ENCODE assay signal across 19 mouse cellular contexts in genomic region chr4:46129311-46130004, GRCm38 (mm10). TPM values are rescaled to one million over a fixed set of nuclear protein-coding genes. Genes with fewer than 3 reads are reported as not detected.
DNase-seq lines count a peak whose midpoint lies in the region; ATAC-seq and TF ChIP-seq lines count a peak whose summit lies in the region.
"Had no signal": no experiment of that assay in that cellular context is flagged by ENCODE, and none has a peak within 500 bp of the region (broad histone marks: within the 10 kb centered on the region; RNA-seq: fewer than 3 reads in every experiment).

No protein-coding gene starts in this region.

- H3K27me3 ChIP-seq in kidney, adult 2 months (replicated peaks; ENCODE audit: control insufficient read depth, insufficient read depth, low read length), result no peaks in the 10 kb centered on the region
- H3K27me3 ChIP-seq in kidney, embryonic 16.5 days (ENCODE audit: insufficient read depth, low read length), result no peaks in the 10 kb centered on the region
- H3K27me3 ChIP-seq in liver, postnatal 0 days (ENCODE audit: insufficient read depth, low read length), result no peaks in the 10 kb centered on the region
- H3K27me3 ChIP-seq: embryonic facial prominence, embryonic 13.5 days; forebrain, embryonic 15.5 days; hindbrain, embryonic 13.5 days; limb, embryonic 13.5 days; liver, embryonic 12.5 days had no signal

- TF ChIP-seq CTCF in kidney, adult 2 months (conservative IDR thresholded peaks at IDR 0.05; ENCODE audit: insufficient read depth, insufficient read length, low read depth, low read length), result no peak
- TF ChIP-seq CTCF in liver, postnatal 0 days (IDR thresholded peaks at IDR 0.05; ENCODE audit: low read depth), result no peak

- TF ChIP-seq EP300 in liver, postnatal 0 days (IDR thresholded peaks at IDR 0.05; ENCODE audit: low read depth), result no peak

- ATAC-seq in kidney, embryonic 16.5 days (ENCODE audit: low FRiP score, low TSS enrichment), result peak; percentile 96
- ATAC-seq in liver, postnatal 0 days, result no peak
- ATAC-seq: forebrain, embryonic 15.5 days; intestine, embryonic 16.5 days; liver, embryonic 12.5 days; lung, postnatal 0 days had no signal

- no peak for TF ChIP-seq POLR2A in kidney, adult 2 months (IDR thresholded peaks at IDR 0.05; ENCODE audit: low read depth, low read length)

- peak; percentile 81 for DNase-seq in kidney, adult 11 months
- DNase-seq in kidney, adult 2 months, result peak; percentile 91
- peak; percentile 73 to 78 for DNase-seq in kidney, postnatal 36 days
- no peak for DNase-seq in liver, postnatal 0 days
- DNase-seq in adrenal gland, adult 8-10 months, result no peak
- no peak for DNase-seq in adrenal gland, postnatal 25 days

- peaks cover 8% of the 10 kb centered on the region for H3K4me1 ChIP-seq in kidney, adult 2 months (ENCODE audit: control insufficient read depth, insufficient read depth, low read length)
- H3K4me1 ChIP-seq in kidney, embryonic 16.5 days (ENCODE audit: insufficient read depth, low read length), result peaks cover 22% of the 10 kb centered on the region
- H3K4me1 ChIP-seq in liver, postnatal 0 days (ENCODE audit: insufficient read depth), result no peaks in the 10 kb centered on the region
- H3K4me1 ChIP-seq: embryonic facial prominence, embryonic 13.5 days; forebrain, embryonic 10.5 days; forebrain, embryonic 15.5 days; hindbrain, embryonic 13.5 days; liver, embryonic 12.5 days had no signal

- no peaks in the 10 kb centered on the region for H3K9me3 ChIP-seq in kidney, embryonic 16.5 days (ENCODE audit: low read length)
- H3K9me3 ChIP-seq in liver, postnatal 0 days (ENCODE audit: low read length), result no peaks in the 10 kb centered on the region
- H3K9me3 ChIP-seq: embryonic facial prominence, embryonic 13.5 days; forebrain, embryonic 10.5 days; forebrain, embryonic 15.5 days; hindbrain, embryonic 13.5 days; limb, embryonic 13.5 days; liver, embryonic 12.5 days had no signal

- H3K36me3 ChIP-seq in kidney, adult 2 months (ENCODE audit: control insufficient read depth, insufficient read depth, low read length), result peaks cover 2% of the 10 kb centered on the region; the same call in 1 of the 2 replicates
- H3K36me3 ChIP-seq in kidney, embryonic 16.5 days (ENCODE audit: insufficient read depth, low read length), result peaks cover 65% of the 10 kb centered on the region
- H3K36me3 ChIP-seq in liver, postnatal 0 days (replicated peaks; ENCODE audit: insufficient read depth, low read length), result peaks cover 56% of the 10 kb centered on the region

- no peak overlapping the region for H3K4me3 ChIP-seq in kidney, adult 2 months (ENCODE audit: insufficient read depth, low read depth, low read length)
- no peak overlapping the region for H3K4me3 ChIP-seq in kidney, embryonic 16.5 days (ENCODE audit: low read length)
- H3K4me3 ChIP-seq in liver, postnatal 0 days (ENCODE audit: low read depth, low read length), result no peak overlapping the region
- H3K4me3 ChIP-seq: embryonic facial prominence, embryonic 13.5 days; forebrain, embryonic 10.5 days; forebrain, embryonic 15.5 days; hindbrain, embryonic 13.5 days; layer of hippocampus, adult 2 months; left cerebral cortex, adult 2 months; limb, embryonic 13.5 days; liver, embryonic 12.5 days had no signal

- H3K4me2 ChIP-seq in kidney, embryonic 16.5 days (replicated peaks; ENCODE audit: low read depth, low read length), result no peak overlapping the region; the same call in 1 of the 2 replicates
- H3K4me2 ChIP-seq in liver, postnatal 0 days (ENCODE audit: low read depth, low read length), result no peak overlapping the region
- H3K4me2 ChIP-seq: embryonic facial prominence, embryonic 13.5 days; forebrain, embryonic 15.5 days; heart, embryonic 11.5 days; hindbrain, embryonic 13.5 days; limb, embryonic 13.5 days; liver, embryonic 12.5 days had no signal

- 38% methylated on average over 8 of the region's 8 CpGs for WGBS in kidney, adult 2 months
- WGBS in kidney, embryonic 16.5 days, result 42% methylated on average over 8 of the region's 8 CpGs
- 76% methylated on average over 8 of the region's 8 CpGs for WGBS in liver, postnatal 0 days (ENCODE audit: insufficient replicate concordance)

- H3K27ac ChIP-seq in kidney, adult 2 months (ENCODE audit: insufficient read depth, low read depth, low read length), result 0 out of 2 replicates have a peak overlapping the region, but pooled peaks have one; percentile 11
- H3K27ac ChIP-seq in kidney, embryonic 16.5 days (ENCODE audit: low read length), result peak overlapping the region; percentile 83
- H3K27ac ChIP-seq in liver, postnatal 0 days (ENCODE audit: low read depth), result no peak overlapping the region
- H3K27ac ChIP-seq: embryonic facial prominence, embryonic 13.5 days; forebrain, embryonic 10.5 days; forebrain, embryonic 15.5 days; hindbrain, embryonic 13.5 days; layer of hippocampus, adult 2 months; left cerebral cortex, adult 2 months; limb, embryonic 13.5 days; liver, embryonic 12.5 days; macrophage had no signal

- no peak overlapping the region for H3K9ac ChIP-seq in kidney, embryonic 16.5 days (replicated peaks; ENCODE audit: low read length)
- no peak overlapping the region for H3K9ac ChIP-seq in liver, postnatal 0 days (replicated peaks)
- H3K9ac ChIP-seq: embryonic facial prominence, embryonic 13.5 days; forebrain, embryonic 15.5 days; hindbrain, embryonic 13.5 days; limb, embryonic 13.5 days; liver, embryonic 12.5 days had no signal

RNA-seq across cellular contexts. Expression of gene Ncbp1, which starts 9.0 kb away (rescaled TPM):
- polyA plus RNA-seq in kidney, adult 2 months (2012; rRNA removed), result 17.6 and 18.8 TPM in 2 replicates
- polyA plus RNA-seq in kidney, embryonic 16.5 days (2015; fragmentation: Nextera tagmentation; extraction: Ambion mirVana), result 90.6 and 90.9 TPM in 2 replicates
- 18.2 and 19.6 TPM in 2 replicates for polyA plus RNA-seq in liver, postnatal 0 days (2015; fragmentation: Nextera tagmentation; extraction: Ambion mirVana)
- 10 to 100 TPM; 37.2 to 56.6 (median 43.4) TPM for total RNA-seq in adrenal gland, adult 8-10 months (2022)
- total RNA-seq in adrenal gland, postnatal 25 days (2021), result 49.4 and 51.9 TPM in 2 replicates

RNA-seq across cellular contexts. Expression of gene Tstd2, which starts 9.0 kb away (rescaled TPM):
- polyA plus RNA-seq in kidney, adult 2 months (2012; rRNA removed), result 14.1 and 14.6 TPM in 2 replicates
- 39.1 and 54.4 TPM in 2 replicates for polyA plus RNA-seq in kidney, embryonic 16.5 days (2015; fragmentation: Nextera tagmentation; extraction: Ambion mirVana)
- 6.6 and 8.3 TPM in 2 replicates for polyA plus RNA-seq in liver, postnatal 0 days (2015; fragmentation: Nextera tagmentation; extraction: Ambion mirVana)
- total RNA-seq in adrenal gland, adult 8-10 months (2022), result 10 to 100 TPM; 28.4 to 36.1 (median 33.0) TPM
- 32.7 and 34.7 TPM in 2 replicates for total RNA-seq in adrenal gland, postnatal 25 days (2021)

Comparison
In these comparisons a context has a peak if more than half of its experiments do, and no peak if none do; other contexts are left out.
1. DNase-seq: peak in kidney, adult 11 months (single experiment), kidney, adult 2 months (single experiment) and kidney, postnatal 36 days (2 of 2); none in liver, postnatal 0 days (single experiment), adrenal gland, adult 8-10 months (single experiment) and adrenal gland, postnatal 25 days (single experiment).